Mouse (Mus musculus): ENCODE results near the gene Olfr1116.
"Not testable (repeated sequence)": the region's sequence is repeated elsewhere in the genome, so short reads cannot be mapped to it uniquely, and the experiment has no call there.

Olfr1116 gene

DNA sequence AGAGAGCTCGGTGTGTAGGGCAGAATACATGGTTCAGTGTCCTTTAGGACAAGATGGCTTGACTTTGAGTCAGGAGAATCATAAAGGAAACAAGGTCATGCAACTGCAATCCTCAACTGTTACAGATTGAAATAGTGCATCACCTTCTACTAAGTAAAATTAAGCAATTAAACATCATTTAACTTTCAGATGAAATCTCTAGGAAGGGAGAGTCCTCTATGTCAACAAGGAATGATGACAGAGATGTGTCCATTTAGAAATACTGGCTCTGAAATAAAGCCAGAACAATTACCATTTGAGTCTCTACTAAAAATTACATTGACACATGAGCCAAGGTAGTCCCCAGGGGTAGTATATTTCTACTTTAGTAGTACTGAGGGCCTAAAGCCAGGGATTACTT is at the start of gene Olfr1116:
Gene Olfr1116, plus strand, starts transcription at position 301 of the 400 bp plus-strand sequence.
- DNase-seq (ENCODE audit: low spot score) = no peak

- DNase-seq (ENCODE audit: low spot score) = no peak
Observed at GRCm38 (mm10) chr2:87247713-87248112, 19.6 kb upstream of the Olfr1116 start, which contains the start of gene Olfr1115. Olfr1115 (plus strand) TSS chr2:87248013.

GRCm38 (mm10) chr2:87293977-87294376 is 26.6 kb downstream of the Olfr1116 start:
- DNase-seq (ENCODE audit: low spot score) = not testable (repeated sequence)

DNA sequence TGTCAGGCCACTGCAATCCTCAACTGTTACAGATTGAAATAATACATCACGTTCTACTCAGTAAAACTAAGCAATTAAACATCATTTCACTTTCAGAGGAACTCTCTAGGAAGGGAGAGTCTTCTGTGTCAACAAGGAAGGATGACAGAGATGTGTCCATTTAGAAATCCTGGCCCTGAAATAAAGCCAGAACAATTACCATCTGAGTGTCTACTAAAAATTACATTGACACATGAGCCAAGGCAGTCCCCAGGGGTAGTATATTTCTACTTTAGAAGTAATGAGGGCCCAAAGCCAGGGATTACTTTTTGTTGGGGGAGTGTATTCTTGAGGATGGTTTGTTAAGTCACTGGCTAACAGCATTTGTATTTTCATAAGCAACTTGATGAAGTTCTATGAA is 39.9 kb downstream of the Olfr1116 start, which contains the start of gene Olfr1118:
Gene Olfr1118, plus strand, starts transcription at position 301 of the 400 bp plus-strand sequence.
- DNase-seq (ENCODE audit: low spot score) = no peak

Data from urinary bladder, postnatal 25 days (tissue).